Mouse (Mus musculus): ENCODE data around the gene Il27ra. TPM values are rescaled to one million over a fixed set of nuclear protein-coding genes. Genes with fewer than 3 reads are reported as not detected.

Gene Il27ra
- 0.52 and 0.72 TPM in 2 replicates for polyA plus RNA-seq (2015; fragmentation: Nextera tagmentation; extraction: Ambion mirVana)

DNA sequence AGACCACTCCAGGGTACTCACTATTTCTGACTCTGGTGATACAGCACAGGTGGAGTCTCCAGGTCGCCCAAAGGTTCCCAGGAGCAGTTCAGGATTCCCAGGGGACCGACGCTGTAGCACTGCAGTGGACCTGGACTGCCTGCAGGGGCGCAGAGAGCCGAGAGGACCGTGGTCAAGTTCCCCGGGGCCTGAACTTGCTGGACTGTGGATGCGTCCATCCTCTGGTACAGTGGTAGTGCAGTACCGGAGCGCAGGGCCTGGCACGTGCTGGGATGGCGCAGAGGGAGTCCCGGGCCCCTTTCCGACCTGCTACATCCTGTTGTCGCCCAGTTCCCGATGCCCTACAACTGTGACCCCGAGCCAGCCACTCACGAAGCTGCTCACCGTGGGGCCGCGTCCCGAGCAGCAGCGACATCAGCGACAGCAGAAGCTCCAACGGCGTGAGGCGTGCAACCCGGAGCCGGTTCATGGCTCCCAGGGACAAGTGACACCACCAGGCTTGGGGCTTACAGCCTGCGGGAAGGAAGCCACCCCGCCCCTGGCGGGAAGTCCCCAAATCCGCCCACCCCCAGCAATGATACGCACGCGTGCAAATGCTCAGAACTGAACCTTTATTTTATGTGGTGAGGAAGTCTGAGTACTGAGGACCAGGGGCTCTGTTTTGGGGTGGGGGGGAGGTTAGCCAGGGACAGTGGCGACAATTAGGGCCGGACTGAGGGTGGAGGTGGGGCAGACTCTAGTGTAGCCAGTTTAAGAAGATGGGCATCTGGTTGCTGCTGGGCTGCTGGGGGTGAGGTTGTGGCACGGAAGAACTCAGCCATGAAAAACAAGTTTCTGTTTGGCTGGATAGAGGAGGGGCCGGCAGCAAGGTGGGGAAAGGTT is at the start of gene Il27ra:
TSS of gene Il27ra (minus strand) at position 524 of the 882 bp plus-strand sequence.

DNA sequence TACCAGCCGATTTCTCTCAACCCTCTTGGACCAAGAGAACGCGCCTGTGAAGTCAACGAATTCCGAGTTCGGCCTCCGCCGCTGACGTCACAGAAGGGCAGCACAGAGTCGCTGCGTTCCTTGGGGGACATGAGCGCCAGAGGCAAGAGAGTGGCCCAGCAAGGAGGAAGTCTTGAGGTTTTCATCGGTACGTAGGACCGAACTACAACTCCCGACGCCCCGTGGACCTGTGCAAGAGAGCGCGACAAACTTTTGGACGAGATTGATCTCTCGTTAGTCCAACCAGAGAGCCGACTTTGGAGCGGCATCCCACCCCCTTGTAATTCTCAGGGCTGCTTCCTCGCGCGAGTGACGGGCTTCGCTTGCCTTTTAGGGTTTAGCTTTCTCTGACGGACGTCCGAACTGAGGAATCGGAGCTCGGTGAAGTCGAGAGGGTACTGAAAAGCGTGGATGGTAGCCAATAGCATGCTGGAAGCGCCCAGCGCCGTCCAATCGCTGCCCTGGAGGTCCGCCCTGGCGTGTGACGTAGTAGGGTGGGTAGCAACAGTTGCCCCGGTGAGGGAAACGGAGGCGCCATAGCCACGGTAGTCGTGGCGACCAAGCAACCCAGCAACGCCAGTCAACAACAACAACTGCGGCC is 24.0 kb upstream of the Il27ra start, which contains the start of gene Rfx1:
TSS of gene Rfx1 (plus strand) at position 544 of the 640 bp plus-strand sequence.

DNA sequence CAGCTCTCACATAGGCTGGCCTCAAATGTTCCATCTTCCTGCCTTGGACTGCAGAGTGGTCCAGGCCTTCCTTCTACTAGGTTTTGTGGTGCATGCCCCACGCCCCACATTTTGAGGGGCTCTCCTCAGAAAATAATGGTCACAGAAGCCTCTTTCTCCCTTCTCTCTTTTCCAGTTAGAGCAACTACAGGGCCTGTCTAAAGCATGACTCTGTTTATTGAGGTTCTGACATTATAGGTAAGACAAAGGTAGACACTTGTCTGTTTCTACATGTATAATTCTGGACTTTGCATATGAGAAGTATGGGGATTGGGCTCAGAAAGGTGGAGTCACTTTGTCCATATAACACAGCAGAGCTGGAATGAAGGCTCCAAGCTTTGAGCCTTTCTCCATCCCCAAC is 22.6 kb upstream of the Il27ra start, which contains the start of gene Gm10643:
TSS of gene Gm10643 (minus strand) at position 101 of the 400 bp plus-strand sequence.

GRCm38 (mm10) chr8:84044900-84045299 is 2.5 kb upstream of the Il27ra start, which contains the start of gene Rln3:
Rln3 (minus strand) TSS chr8:84045000.

GRCm38 (mm10) chr8:84021096-84021495 is 21.3 kb downstream of the Il27ra start, which contains the start of gene Palm3:
Palm3 (plus strand) TSS chr8:84021471.

GRCm38 (mm10) chr8:84011705-84012498 is 30.5 kb downstream of the Il27ra start, which contains the start of gene 2210011C24Rik:
2210011C24Rik (minus strand) TSS chr8:84012171.

DNA sequence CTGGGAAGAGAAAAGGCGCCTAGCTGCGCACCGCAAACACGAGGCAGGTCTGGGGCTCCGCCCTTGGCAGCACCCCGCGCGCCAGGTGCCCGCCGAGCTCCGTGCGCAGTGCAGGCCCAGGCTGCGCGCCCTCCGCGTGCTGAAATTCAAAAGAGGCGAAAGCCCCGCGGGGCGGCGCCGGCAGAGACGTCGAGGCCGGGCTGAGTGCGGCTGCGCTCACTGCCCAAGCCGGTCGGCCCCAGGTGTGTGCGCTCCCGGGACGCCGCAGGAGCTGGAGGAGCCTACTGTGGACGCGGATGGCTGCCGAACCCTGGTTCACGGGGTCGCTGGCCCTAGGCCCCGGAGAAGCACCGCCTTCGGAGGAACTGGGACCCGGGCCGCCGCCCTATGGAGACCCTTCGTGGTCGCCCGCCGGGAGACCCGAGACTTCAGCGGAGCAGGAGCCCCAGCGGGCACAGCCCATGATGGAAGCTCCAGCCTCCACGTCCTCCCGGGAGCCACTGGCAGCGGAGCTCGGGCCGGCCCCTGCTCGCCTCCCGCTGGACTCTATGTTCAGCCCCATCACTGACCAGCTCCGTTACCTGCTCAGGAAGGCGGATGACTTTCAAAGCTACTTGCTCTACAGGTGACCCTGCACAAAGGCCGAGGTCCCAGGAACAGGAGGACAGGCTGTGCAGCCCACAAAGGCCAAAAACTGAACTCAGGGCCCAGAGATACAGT is 40.9 kb downstream of the Il27ra start, which contains the start of gene 1700067K01Rik:
TSS of gene 1700067K01Rik (plus strand) at position 222 of the 720 bp plus-strand sequence.

DNA sequence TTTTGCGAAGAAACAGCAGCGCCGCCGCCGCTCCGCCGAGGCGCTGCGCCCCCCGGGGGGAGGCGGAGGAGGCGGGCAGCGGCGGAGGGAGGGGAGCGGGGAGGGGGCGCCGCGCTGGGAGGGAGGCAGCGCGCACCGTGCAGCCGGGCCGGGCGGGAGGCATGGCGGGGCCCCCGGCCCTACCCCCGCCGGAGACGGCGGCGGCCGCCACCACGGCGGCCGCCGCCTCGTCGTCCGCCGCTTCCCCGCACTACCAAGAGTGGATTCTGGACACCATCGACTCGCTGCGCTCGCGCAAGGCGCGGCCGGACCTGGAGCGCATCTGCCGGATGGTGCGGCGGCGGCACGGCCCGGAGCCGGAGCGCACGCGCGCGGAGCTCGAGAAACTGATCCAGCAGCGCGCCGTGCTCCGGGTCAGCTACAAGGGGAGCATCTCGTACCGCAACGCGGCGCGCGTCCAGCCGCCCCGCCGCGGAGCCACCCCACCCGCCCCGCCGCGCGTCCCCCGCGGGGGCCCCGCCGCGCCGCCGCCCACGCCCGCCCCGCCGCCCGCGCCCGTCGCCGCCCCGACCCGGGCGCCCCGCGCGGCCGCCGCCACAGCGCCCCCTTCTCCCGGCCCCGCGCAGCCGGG is 44.8 kb downstream of the Il27ra start, which contains the start of gene Samd1:
TSS of gene Samd1 (plus strand) at position 162 of the 631 bp plus-strand sequence.

MicroRNAs encoded within 50 kb of the gene (microRNA counts, 519-probe panel; counts per million panel counts)
- microRNA mmu-miR-1199 (40.5 counts per million), microRNA mmu-miR-709 (4,366 counts per million, percentile 42 among the panel's probes with 10 or more counts)

Small RNA genes lying within 50 kb of the gene (microRNA-seq; reads per million reads assigned to microRNA genes)
- gene Mir1199 (not detected), gene Mir709 (not detected), gene Mir8111 (0.87 reads per million)

Other genes starting within 250 kb of the Il27ra start
- gene Adgrl1, start 142.5 kb downstream of the Il27ra start, polyA plus RNA-seq (2015; fragmentation: Nextera tagmentation; extraction: Ambion mirVana) = 70.5 and 78.1 TPM in 2 replicates
- gene Gm10644, start 87.4 kb downstream of the Il27ra start, polyA plus RNA-seq (2015; fragmentation: Nextera tagmentation; extraction: Ambion mirVana) = 0.45 and 0.80 TPM in 2 replicates
- gene Asf1b, start 87.1 kb downstream of the Il27ra start, polyA plus RNA-seq (2015; fragmentation: Nextera tagmentation; extraction: Ambion mirVana) = 5.1 and 6.2 TPM in 2 replicates
- 289 and 303 TPM in 2 replicates for gene Prkaca, start 69.6 kb downstream of the Il27ra start, polyA plus RNA-seq (2015; fragmentation: Nextera tagmentation; extraction: Ambion mirVana)
- gene Samd1, start 44.9 kb downstream of the Il27ra start, polyA plus RNA-seq (2015; fragmentation: Nextera tagmentation; extraction: Ambion mirVana) = 8.0 and 8.7 TPM in 2 replicates
- 1.3 and 1.5 TPM in 2 replicates for gene 1700067K01Rik, start 41.1 kb downstream of the Il27ra start, polyA plus RNA-seq (2015; fragmentation: Nextera tagmentation; extraction: Ambion mirVana)
- gene 2210011C24Rik, start 30.4 kb downstream of the Il27ra start, polyA plus RNA-seq (2015; fragmentation: Nextera tagmentation; extraction: Ambion mirVana) = 2.6 and 3.0 TPM in 2 replicates
- 12.8 and 16.2 TPM in 2 replicates for gene Palm3, start 21.1 kb downstream of the Il27ra start, polyA plus RNA-seq (2015; fragmentation: Nextera tagmentation; extraction: Ambion mirVana)
- gene Rln3, start 2.4 kb upstream of the Il27ra start, polyA plus RNA-seq (2015; fragmentation: Nextera tagmentation; extraction: Ambion mirVana) = 0.95 and 2.0 TPM in 2 replicates
- gene Gm10643, start 22.5 kb upstream of the Il27ra start, polyA plus RNA-seq (2015; fragmentation: Nextera tagmentation; extraction: Ambion mirVana) = 1.7 and 1.9 TPM in 2 replicates
- 6.2 and 8.1 TPM in 2 replicates for gene Rfx1, start 24.2 kb upstream of the Il27ra start, polyA plus RNA-seq (2015; fragmentation: Nextera tagmentation; extraction: Ambion mirVana)
- gene Dcaf15, start 62.2 kb upstream of the Il27ra start, polyA plus RNA-seq (2015; fragmentation: Nextera tagmentation; extraction: Ambion mirVana) = 15.6 and 19.1 TPM in 2 replicates
- gene Podnl1, start 83.4 kb upstream of the Il27ra start, polyA plus RNA-seq (2015; fragmentation: Nextera tagmentation; extraction: Ambion mirVana) = 0.45 and 0.58 TPM in 2 replicates
- 44.4 and 54.6 TPM in 2 replicates for gene Cc2d1a, start 105.3 kb upstream of the Il27ra start, polyA plus RNA-seq (2015; fragmentation: Nextera tagmentation; extraction: Ambion mirVana)
- gene 4930432K21Rik, start 105.4 kb upstream of the Il27ra start, polyA plus RNA-seq (2015; fragmentation: Nextera tagmentation; extraction: Ambion mirVana) = 2.1 and 3.0 TPM in 2 replicates
- 14.3 and 16.5 TPM in 2 replicates for gene Nanos3, start 142.6 kb upstream of the Il27ra start, polyA plus RNA-seq (2015; fragmentation: Nextera tagmentation; extraction: Ambion mirVana)
- 6.6 and 7.5 TPM in 2 replicates for gene Zswim4, start 194.5 kb upstream of the Il27ra start, polyA plus RNA-seq (2015; fragmentation: Nextera tagmentation; extraction: Ambion mirVana)
- 319 and 349 TPM in 2 replicates for gene D8Ertd738e, start 207.1 kb upstream of the Il27ra start, polyA plus RNA-seq (2015; fragmentation: Nextera tagmentation; extraction: Ambion mirVana)
- gene Mri1, start 214.7 kb upstream of the Il27ra start, polyA plus RNA-seq (2015; fragmentation: Nextera tagmentation; extraction: Ambion mirVana) = 54.0 and 57.9 TPM in 2 replicates
- gene Ccdc130, start 227.8 kb upstream of the Il27ra start, polyA plus RNA-seq (2015; fragmentation: Nextera tagmentation; extraction: Ambion mirVana) = 18.1 and 20.6 TPM in 2 replicates

Measured in neural tube, postnatal 0 days (tissue).